Mouse (Mus musculus) induced T-regulatory cell, adult 2 months (primary cell): ENCODE results near the gene Lbx2.
A peak's percentile ranks its signal among the peaks of the same experiment; 100 is the strongest.

Experiments
- DNase-seq: peaks from one replicate; pipeline ENCODE4 v3.0.0-alpha.2; 2012; ENCODE audit warnings: low read depth

Gene Lbx2

DNA sequence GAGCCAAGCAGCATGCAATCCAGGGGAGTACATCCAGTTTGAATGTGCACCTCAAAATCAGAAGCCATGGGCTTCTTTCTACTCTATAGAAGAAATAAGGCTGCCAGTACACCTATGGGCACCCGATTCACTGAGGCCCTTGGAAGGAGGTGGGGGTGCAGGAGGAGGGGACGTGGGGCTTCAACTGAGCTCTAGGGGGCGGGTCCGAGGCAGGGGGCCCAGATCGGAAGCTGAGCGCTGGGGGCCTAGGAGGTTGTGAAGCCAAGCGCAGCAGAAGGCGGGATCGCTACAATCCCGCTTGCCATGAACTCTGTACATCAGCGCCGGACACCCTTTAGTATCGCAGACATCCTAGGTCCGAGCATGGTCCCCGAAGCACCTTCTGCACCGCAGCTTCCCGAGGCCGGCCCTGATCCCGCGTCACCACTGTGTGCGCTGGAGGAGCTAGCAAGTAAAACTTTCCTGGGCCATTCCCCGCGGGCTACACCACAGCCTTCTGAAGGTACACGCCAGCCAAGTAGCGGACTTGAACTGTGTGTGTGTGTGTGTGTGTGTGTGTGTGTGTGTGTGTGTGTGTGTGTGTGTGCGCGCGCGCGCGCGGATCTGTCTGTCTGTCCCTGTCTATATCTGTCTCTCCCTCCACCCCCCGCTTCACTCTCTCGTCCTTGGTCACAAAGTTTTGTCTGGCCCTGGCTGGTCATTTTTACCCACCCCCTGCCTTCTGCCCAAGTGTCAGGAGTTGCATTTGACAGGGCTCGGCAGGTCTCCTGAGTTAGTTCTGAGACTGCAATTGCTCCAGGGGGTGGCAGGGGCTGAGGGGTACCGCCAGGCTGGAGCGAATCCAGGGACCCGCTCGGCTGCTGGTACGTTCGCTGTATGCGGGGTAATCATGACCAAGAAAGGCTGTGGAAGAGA, at the start of gene Lbx2:
TSS of gene Lbx2 (plus strand) at position 247 of the 915 bp plus-strand sequence.
- no peak for DNase-seq

DNA sequence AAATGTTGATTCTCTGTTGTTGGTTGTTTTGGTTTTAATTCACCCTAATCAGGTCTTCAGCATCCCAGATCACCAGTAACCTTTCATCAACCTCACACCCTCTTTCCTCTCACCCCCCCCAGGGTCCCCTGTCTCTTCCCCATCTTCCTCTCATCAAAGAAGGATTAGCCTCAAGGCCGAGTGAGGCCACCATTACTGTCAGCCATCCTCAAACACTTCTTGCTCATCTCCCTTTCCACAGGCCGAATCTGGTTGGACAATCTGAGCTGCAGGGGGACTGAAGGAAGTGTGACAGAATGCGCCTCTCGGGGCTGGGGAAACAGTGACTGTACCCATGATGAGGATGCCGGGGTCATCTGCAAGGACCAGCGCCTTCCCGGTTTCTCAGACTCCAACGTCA, 49.0 kb upstream of the Lbx2 start:
- DNase-seq, result no peak

DNA sequence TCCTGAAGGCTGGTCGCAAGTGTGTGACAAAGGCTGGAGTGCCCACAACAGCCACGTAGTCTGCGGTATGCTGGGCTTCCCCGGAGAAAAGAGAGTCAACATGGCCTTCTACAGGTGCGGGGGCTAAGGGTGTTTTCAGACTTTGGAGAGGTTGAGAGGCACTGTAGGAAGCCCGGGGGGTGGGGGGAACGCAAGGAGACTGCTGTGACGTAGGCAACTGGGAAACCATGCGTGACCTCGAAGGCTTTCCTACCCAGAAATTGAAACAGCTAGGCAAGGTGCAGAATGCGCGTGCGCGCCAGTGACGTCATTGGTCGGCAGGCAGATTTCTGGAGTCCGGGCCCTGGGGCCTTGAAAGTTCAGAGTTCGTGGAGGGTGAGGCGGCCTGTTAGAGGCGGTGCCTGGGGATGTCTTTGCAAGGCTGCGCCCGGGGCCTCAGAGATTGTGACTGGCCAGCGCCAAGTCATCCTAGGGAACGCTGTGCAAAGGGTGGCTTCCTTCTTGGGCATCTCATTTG, 47.6 kb upstream of the Lbx2 start:
- DNase-seq, result peak; percentile 94

DNA sequence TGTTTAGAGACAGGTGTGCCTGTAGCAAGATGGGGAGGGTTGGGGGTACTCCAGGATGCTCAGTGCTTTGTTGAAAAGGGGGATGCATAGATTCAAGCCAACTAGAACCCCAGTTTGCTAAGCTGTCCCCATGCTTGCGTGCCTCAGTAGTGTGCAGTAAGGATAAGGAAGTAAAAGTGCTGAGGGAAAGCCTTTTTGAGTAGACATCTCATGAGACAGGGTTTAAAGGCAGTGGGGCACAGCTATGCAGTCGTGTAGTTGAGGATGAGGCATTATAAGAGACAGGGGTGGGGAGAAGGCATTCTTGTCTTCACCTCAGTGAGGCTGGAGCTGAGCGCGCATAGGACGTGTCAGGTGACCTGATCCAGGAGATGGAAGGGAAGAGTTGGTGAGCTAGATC, 45.6 kb upstream of the Lbx2 start:
- DNase-seq, result no peak

DNA sequence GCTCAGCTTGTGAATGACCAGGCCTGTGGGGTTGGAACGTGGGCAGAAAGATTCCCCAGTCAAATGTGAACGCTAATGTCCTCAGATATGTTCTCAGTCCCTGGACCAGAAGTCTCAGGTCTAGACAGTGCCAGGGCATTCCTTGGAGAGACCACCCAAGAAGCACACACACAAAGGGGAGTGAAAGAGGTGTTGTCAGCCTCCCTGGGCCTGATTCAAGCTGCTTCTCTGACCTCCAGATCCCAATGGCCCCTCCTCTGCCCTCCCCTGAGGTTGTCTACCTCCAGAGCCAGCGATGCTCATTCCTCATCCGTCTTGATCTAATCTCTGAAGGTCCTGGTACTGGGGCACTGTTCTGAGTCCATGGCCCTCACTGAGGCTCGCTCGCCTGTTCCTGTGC, 42.6 kb upstream of the Lbx2 start:
- DNase-seq, result no peak

DNA sequence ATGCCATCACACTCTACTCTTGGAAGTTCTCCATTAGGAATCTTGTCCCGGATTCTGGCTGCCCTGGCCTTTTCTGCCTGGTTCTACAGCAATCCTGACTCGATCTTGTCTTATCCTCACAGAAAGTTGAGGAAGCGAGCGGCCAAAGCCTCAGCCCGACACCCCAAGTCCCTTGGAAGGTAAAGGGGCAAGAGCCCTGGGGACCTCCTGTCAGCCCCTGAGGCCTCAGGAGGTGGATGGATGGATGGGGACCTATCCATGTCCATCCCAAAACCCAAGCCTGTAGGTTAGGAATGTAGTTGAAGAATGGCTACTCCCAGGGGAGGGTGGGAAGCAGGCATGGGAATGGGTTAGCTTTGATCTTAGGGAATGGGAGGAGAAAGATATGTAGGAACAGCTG, 42.2 kb upstream of the Lbx2 start:
- no peak for DNase-seq

DNA sequence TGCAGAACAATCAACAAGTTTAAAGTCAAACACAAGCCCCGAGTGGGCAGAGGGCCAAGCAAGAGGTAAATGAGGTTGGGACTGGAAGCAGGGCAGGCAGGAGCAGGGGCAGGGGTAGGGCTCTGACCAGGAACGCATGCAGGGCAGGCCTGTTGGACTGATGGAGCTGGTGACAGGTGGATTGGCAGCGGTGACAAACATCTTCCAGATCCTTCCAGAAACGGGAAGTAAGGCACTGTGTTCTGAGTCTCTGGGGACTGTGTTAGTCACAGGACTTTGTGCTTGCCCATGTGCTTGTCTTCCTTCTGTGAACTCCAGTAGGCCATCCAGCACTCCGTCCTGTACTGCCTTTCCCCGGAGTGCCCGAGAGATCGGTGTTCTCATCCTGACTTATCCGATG, 41.4 kb upstream of the Lbx2 start:
- no peak for DNase-seq

DNA sequence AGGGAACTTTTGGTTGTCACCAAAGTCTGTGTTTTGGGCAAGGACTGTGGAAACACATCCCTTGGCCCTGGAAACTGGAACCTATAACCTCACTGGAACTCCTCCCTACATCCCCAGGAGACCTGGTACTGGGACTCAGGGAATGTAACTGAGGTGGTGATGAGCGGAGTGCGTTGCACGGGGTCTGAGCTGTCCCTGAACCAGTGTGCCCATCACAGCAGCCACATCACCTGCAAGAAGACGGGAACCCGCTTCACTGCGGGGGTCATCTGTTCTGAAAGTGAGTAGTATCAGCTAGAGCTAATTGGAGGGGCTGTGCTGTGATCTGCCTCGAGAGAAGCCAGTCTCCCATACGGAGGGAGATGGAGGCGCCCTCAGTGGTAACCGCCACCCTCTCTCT, 36.8 kb upstream of the Lbx2 start:
- no peak for DNase-seq

DNA sequence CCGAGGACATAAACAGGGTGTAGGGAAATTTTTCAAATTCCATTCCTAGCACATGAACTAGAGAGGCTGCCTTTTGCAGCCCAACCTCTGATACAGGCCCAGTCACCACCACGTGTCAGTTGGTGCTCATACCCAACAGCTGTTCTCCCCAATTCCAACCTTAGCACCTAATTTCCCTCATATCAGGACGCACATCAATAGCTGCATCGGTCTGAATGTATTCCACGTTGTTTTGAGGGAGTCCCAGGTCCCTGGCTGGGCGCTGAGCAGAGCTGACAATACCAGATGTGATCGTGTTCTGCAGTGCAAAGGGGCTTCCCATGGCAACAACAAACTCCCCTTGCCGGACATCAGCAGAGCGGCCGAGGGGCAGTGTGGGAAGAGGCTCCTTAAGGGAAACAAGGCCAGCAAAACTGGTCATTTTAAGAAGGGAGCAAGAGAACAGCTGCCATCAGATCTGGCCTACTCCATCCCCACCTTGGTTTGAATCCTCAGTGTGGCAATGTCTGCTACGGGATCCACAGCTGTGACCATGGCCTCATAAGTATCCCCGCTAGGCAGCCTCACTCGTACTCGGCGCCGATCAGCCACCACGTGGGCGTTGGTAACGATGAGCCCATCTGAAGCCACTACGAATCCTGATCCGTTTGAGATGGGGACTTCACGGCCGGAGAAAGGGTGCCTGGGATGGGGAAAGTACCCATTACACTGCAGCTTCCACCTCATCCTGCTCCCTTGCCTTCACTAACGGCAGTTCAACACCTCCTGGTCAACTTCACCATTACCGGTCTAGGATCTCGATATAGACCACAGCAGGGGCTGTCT, 32.8 kb upstream of the Lbx2 start:
- DNase-seq, result peak; percentile 77

DNA sequence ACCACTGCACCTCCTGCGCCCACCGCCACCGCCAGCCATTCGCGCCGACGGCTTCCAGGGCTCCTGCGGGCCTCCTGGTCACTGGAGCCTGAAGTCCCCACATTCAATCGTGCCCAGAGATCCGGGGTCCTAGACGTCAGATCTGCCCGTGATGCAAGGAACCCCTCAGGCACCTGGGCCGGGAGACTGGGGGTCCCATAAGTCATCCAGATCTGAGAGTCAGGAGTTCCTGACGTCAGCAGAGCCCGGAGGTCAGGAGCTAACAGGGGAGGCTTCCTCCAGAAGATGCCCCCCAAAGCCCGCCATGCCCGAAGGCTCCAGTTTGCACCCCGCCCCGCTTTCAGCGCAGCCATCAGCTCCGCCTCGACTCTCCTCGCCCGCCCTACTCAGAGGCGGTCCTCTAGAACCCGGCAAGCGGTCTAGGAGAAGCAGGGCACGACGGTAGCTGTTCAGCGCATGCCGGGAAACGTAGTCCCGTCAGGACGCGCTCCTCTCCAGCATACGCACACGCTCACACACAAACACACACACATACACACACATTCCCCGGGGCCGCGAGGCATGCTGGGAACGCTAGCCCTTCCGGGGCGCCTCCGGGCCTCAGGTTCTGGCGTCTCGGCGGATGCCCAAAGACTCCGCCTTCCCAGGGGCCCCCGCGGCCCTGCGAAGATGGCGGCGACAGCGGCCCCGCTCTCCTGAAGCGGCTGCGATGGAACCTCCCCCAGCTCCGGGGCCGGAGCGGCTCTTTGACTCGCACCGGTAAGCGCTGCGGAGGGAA, 31.9 kb upstream of the Lbx2 start, which contains the start of gene Aup1:
TSS of gene Aup1 (plus strand) at position 448 of the 778 bp plus-strand sequence.
- peak; percentile 99 for DNase-seq

DNA sequence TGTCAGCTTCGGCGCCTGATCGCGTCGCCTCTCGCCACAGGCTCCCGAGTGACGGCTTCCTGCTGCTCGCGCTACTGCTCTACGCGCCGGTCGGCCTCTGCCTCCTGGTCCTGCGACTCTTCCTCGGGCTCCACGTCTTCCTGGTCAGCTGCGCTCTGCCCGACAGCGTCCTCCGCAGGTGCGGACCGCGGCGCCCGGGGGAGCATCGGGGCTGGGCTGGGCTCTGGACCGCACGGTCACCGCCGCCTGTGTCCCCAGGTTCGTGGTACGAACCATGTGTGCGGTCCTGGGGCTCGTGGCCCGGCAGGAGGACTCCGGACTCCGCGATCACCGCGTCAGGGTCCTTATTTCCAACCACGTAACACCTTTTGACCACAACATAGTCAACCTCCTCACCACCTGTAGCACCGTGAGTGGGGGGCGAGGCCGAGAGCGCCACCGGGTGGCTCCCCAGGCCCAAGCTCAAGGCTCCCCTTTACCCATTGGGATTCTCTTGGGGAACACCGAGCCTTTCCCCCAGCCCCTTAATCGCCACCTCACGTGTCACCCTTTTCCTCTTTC, 31.2 kb upstream of the Lbx2 start, which contains the start of gene Htra2:
TSS of gene Htra2 (minus strand) at position 403 of the 561 bp plus-strand sequence.
- peak; percentile 61 for DNase-seq

DNA sequence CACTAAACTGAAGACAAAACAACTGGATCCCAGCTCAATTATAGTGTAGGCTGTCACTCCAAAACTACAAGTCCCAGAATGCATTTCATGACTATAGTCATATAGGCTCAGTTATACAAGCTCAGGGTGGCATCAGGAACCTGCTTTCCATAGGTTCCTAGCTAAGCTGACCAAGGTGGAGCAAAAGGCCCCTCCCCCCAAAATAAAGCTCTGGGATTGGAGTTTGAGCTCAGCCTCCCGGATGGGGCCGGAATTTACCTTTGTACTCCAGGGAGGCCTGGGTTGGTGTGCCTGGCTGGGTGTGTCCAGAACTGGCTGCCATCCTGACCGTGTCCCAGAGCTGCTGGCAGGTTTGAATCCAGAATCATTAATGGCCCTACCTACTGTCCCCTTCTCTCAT, 28.4 kb upstream of the Lbx2 start, which contains the start of gene Dqx1:
TSS of gene Dqx1 (plus strand) at position 55 of the 400 bp plus-strand sequence.
- DNase-seq, result peak; percentile 42

DNA sequence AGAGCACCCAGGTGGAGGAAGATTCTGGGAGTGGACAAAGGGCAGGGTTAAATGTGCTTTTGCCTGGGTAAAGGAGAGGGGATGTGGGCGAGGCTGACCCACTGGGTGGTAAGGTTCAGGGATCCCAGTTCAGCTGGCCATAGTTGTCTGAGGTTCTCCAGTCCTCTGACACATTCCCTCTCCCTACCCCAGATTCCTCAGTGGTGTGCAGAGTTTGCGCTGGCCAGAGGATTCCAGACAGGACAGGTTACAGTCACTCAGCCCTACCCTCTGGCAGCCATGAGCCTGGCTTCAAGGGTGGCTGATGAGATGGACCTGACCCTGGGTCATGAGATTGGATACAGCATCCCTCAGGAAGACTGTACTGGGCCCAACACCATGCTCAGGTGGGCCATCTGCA, 27.4 kb upstream of the Lbx2 start:
- DNase-seq, result no peak

DNA sequence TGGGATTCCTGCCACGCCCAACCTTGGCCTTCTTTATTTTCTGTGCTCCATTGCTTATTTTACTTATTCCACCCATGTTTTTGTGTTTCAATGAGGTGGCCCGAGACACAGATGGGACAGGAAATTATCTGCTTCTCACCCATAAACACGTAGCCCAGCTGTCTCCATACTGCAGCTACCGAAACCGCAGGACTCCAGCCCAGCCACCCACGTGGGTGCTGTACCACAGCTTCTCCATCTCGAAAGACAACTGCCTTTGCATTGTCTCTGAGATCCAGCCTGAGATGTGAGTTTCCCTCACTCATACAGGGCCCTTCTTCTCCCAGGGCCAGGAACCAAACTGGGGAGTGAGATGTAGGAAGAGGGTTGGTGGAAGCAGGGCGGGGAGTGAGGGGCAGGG, 20.2 kb upstream of the Lbx2 start:
- DNase-seq, result peak; percentile 54

DNA sequence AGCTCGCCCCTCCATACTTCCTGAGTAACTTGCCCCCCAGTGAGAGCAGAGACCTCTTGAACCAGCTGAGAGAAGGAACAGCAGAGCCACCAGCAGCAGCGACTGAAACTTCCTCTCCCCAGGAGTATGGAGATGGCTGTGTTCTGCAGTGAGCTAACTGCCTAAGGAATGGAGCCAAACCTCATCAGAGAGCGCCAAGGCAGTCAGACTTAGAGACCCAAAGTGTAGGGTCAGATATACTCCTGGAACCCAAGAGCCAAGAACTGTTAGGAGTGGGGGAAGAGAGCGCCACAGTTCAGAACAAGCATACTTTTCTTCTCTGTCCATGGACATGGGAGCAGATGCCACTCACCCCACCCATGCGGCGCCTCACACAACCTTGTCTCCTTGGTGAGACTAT, 19.7 kb upstream of the Lbx2 start:
- no peak for DNase-seq

DNA sequence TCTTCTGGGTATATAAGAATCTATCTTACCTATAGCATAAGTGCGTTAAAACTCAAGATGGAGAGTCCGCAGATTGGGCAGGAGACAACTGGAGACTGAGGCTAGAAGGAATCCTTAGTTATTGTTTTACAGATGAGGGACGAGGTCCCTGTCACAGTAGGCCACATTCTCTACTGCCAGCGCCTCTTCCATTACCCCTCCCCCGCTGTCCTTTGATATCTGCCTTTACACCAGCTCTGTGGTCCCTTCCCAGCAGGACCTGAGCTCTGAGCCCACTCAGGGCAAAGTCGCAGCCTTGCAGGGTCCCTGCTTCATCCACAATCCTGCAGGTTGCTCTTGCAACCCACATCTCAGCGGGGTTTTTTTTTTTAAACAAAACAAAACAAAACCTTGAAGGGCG, 17.9 kb upstream of the Lbx2 start:
- no peak for DNase-seq

DNA sequence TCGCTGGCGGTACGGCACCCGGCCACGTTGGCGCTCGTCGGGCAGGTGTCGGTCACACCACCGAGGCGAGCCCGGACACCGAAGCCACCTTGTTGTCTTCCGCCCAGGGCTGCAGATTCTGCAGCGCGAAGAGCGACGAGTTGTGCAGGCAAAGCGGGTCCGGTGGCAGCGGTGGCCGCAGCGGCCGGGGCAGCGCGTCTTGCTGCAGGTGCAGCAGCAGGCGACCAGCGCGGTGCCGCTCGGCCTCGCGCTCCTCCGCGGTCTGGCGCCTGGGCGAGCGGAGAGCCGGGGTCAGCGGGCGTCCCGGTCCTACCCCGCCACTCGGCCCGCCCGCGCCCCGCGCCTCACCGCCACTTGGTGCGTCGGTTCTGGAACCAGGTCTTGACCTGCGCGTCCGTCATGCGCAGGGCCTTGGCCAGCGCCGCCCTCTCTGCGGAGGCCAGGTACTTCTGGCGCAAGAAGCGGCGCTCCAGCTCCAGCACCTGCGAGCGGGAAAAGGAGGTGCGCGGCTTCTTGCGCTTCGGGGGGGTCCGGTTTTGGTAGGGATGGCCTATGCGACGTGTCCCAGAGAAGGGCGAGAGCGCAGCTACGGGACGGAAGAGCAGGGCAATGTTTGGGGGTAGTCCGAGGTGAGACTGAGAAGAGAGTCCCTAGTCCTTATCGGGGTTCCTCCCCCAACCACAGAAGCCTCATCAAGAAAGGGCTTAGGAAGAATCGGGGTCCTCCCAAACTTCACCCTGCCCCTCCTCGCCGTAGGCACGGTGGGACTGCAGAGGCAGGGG, 17.3 kb upstream of the Lbx2 start:
- peak; percentile 44 for DNase-seq

DNA sequence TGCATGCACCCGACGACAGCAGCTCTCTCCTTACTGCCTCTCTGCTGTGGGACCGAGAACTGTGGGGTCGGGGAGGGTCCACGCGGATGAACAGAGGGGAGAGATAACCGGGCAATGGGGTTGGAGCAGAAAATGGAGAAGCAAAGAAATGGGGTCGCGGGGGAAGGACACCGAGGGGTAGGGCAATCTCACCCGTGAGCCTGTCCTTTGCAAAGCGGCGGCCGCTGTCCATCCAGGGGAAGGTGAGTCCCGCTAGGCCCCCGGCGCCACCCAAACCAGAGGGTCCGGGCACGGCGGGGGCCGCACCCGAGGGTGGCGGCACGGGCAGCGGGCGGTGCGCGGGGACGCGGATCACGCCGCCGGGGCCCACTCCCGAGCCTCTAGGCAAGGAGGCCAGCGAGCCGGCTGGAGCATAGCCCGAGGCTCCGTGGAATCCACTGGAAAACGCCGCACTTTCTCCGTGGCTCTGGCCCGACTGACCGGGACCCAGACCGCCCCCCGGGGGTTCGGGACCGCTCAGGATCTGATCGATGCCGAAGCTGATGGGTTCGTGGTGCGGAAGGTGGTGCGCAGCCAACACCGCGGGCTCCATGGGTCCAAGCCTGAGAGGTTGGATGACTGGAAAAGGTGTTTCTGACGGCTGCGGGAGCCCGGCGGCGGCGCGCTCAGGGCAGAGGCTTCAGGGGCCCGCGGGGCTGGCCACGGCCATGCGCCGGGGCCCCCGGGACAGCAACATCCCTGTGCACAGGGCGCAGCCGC, 16.5 kb upstream of the Lbx2 start:
- peak; percentile 42 for DNase-seq

DNA sequence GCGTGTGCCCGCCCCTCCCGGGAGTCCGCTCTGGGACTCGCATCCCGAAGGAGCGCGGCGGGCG, 16.1 kb upstream of the Lbx2 start, which contains the start of gene Tlx2:
TSS of gene Tlx2 (minus strand) at position 47 of the 64 bp plus-strand sequence.
- DNase-seq, result peak; percentile 32
